Mouse (Mus musculus) ES-Bruce4 (cell line): ENCODE data around the gene Gm960.

Experiments used
- CTCF ChIP-seq: IDR thresholded peaks from one replicate; pipeline ENCODE4 v1.8.1; 2011; ENCODE audit warnings: low read depth, low read length
- EP300 ChIP-seq: IDR thresholded peaks from 2 replicates; pipeline ENCODE4 v1.6.1; 2011; ENCODE audit warnings: low read depth, low read length; ENCODE audit not compliant: insufficient read depth

DNA sequence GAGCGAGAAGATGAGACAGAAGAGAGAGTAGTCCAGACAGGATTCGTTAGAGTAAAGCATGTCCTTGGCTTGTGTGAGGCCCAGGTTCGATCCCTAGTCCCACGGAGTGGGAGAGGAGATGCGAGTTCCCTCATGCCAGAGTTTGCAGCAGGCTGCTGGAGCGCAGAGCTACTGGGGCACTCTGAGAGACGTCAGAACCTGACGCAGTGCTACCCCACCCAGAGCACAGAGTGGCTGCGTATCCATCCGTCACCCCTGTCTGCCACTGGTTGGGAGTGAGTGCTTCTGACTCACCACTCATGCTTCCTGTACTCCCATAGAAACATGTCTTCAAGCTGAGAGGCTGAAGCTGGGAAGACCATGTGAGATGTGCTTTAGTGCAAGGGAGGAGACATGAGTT, 43.0 kb upstream of the Gm960 start:
- TF ChIP-seq CTCF = no peak
- TF ChIP-seq EP300 = no peak
